Mouse (Mus musculus) cortical plate, adult 2 months (tissue): ENCODE results near the gene Lce1c. TPM values are rescaled to one million over a fixed set of nuclear protein-coding genes. Genes with fewer than 3 reads are reported as not detected.
"Not testable (repeated sequence)": the region's sequence is repeated elsewhere in the genome, so short reads cannot be mapped to it uniquely, and the experiment has no call there.

Experiments
- H3K27ac ChIP-seq: fragments of 200-500 bp; 2 replicates; pipeline ENCODE4 v1.5.1; 2012; ENCODE audit warnings: low read length, control low read depth, inconsistent platforms; ENCODE audit not compliant: insufficient read depth
- H3K4me1 ChIP-seq: fragments of 200-500 bp; 2 replicates; pipeline ENCODE4 v1.6.1; 2011; ENCODE audit warnings: low read length; ENCODE audit not compliant: control insufficient read depth, insufficient read depth
- H3K4me3 ChIP-seq: fragments of 200-500 bp; 2 replicates; pipeline ENCODE4 v1.5.1; 2011; ENCODE audit warnings: mild to moderate bottlenecking, low read length, control low read depth; ENCODE audit not compliant: insufficient read depth
- CTCF ChIP-seq: fragments of 200-500 bp; IDR thresholded peaks from 2 replicates; pipeline ENCODE4 v1.5.1; 2011; ENCODE audit warnings: mild to moderate bottlenecking, control low read depth, low read length; ENCODE audit not compliant: insufficient read depth; ENCODE audit errors: extremely low read depth
- POLR2A ChIP-seq: fragments of 200-500 bp; IDR thresholded peaks from 2 replicates; pipeline ENCODE4 v1.6.1; 2011; ENCODE audit warnings: mild to moderate bottlenecking, low read length, control low read depth; ENCODE audit not compliant: insufficient read depth; ENCODE audit errors: extremely low read depth
- polyA plus RNA-seq: library from polyadenylated mRNA; depleted of rRNA; stranded (reverse); fragments of >200 nt; gene quantifications from 2 replicates; pipeline ENCODE4 v1.2.3, GENCODE M21; 2012; rRNA removed

Lce1c gene
- polyA plus RNA-seq: not detected in 2 replicates

DNA sequence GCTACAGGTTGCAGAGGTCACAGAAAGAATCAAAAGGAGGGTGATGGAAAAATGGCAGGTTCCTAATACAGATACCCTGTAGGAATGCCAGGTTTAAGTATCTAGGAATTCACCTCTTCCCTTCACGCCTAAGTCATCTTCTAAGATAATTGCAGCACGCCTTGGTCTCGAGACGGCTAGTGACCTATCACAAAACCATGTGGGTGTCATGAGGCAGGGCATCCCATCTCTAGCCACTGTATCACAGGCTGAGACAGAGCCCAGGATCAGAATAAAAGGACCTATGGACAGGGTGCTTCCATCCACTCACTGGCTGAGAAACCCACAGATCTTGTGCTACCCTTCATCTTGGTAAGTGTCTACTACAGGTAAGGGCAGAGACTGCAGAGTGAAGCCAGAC, at the start of gene Lce1c:
TSS of gene Lce1c (plus strand) at position 301 of the 400 bp plus-strand sequence.
- H3K4me3 ChIP-seq: no peak within 1 kb of the TSS
- H3K27ac ChIP-seq: no peak within 1 kb of the TSS
- TF ChIP-seq CTCF: no peak
- TF ChIP-seq POLR2A: no peak
- H3K4me1 ChIP-seq: no peaks in the 10 kb centered on the region

DNA sequence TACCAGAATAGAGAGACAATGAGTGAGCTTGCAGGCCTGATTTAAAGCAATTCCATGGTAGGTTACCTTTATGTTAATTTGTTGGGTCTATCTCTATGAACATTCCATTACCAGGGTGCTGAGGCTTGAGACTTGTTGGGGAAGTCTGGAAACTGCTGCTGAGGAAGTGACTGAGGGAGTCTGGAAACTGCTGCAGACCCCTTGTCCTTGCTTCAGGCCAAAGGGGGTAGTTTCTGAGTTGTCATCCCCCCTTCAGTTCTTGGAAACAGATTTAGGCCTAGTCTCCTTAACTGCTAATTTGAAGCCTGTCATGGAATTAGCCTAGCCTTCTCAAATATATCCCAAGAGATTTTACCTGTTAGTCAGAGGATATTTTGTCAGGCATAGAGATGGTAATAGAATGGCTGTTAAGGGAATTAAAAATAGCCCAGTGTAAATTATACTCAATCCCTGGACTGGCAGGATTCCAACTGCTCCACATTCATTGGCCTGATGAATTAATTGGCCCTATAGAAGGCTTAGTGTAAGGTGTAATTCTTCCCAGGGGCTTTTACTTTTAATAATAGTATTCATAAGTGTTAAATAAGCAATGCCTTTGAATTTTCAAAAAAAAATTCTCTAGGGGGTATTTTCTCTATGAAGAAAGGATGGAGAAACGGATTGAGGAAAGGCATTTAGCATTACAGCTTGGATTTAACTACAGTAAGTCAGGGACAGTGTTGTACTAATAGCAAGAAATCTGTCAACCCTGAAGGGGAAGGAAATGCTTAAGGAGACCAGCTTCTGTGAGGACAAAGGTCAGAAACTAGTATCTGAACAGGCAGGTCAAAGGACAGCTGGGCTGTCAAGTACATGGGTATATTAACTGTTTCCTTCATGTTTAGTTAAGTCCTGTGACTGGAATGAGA, 41.0 kb upstream of the Lce1c start:
- Histone ChIP-seq H3K4me3 (no peak overlapping the region), H3K27ac (no peak overlapping the region), H3K4me1 (no peaks in the 10 kb centered on the region)
- TF ChIP-seq POLR2A (no peak), CTCF (no peak)

GRCm38 (mm10) chr3:92638653-92638991, 40.4 kb upstream of the Lce1c start:
- Histone ChIP-seq H3K4me3 (no peak overlapping the region), H3K4me1 (no peaks in the 10 kb centered on the region), H3K27ac (no peak overlapping the region)
- TF ChIP-seq CTCF (no peak), POLR2A (no peak)

- no peak overlapping the region for H3K27ac ChIP-seq
- TF ChIP-seq POLR2A (no peak), CTCF (no peak)
- no peaks in the 10 kb centered on the region for H3K4me1 ChIP-seq
- no peak overlapping the region for H3K4me3 ChIP-seq
These were observed 39.2 kb upstream of the Lce1c start for GRCm38 (mm10) chr3:92639854-92640253.

GRCm38 (mm10) chr3:92648207-92648606, 30.8 kb upstream of the Lce1c start, which contains the start of gene Lce1a1:
Lce1a1 (minus strand) TSS chr3:92648307.
- H3K4me3 ChIP-seq: no peak within 1 kb of the TSS
- TF ChIP-seq CTCF (no peak), POLR2A (no peak)
- no peaks in the 10 kb centered on the region for H3K4me1 ChIP-seq
- no peak within 1 kb of the TSS for H3K27ac ChIP-seq

GRCm38 (mm10) chr3:92656826-92657225, 22.2 kb upstream of the Lce1c start, which contains the start of gene Lce1b:
Lce1b (minus strand) TSS chr3:92656926.
- Histone ChIP-seq H3K4me3 (no peak within 1 kb of the TSS), H3K27ac (no peak within 1 kb of the TSS), H3K4me1 (no peaks in the 10 kb centered on the region)
- no peak for TF ChIP-seq CTCF
- no peak for TF ChIP-seq POLR2A

- no peak within 1 kb of the TSS for H3K4me3 ChIP-seq
- no peak within 1 kb of the TSS for H3K27ac ChIP-seq
- TF ChIP-seq CTCF (no peak), POLR2A (no peak)
- no peaks in the 10 kb centered on the region for H3K4me1 ChIP-seq
These were observed 8.8 kb upstream of the Lce1c start, which contains the start of gene Lce1a2 for GRCm38 (mm10) chr3:92670215-92670614. Lce1a2 (minus strand) TSS chr3:92670315.

- Histone ChIP-seq H3K4me3 (no peak within 1 kb of the TSS), H3K27ac (no peak within 1 kb of the TSS), H3K4me1 (no peaks in the 10 kb centered on the region)
- TF ChIP-seq CTCF (no peak), POLR2A (no peak)
These were observed 8.1 kb downstream of the Lce1c start, which contains the start of gene Lce1d for GRCm38 (mm10) chr3:92687110-92687509. Lce1d (minus strand) TSS chr3:92687210.

GRCm38 (mm10) chr3:92689154-92689553, 10.1 kb downstream of the Lce1c start:
- not testable (repeated sequence) for H3K4me3 ChIP-seq, H3K27ac ChIP-seq, H3K4me1 ChIP-seq

DNA sequence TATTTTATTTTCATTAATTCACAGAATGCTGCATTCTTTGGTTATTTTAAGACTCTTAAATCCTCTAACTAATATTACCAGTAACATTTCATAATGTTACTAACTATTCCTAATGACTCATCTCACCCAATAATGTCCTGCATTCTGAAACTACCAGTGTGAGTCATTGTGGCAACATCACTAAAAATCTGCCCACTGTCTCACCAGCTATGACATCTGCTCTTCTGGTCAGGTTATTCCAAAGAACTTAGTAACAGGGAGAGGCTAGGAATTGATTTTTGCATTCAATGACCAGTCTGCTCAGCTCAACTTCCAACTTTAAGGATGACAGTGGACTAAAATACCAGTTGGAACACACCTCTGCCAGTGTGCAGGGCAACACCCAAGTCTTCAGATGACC, 12.6 kb downstream of the Lce1c start:
- TF ChIP-seq POLR2A (no peak), CTCF (no peak)
- Histone ChIP-seq H3K4me1 (no peaks in the 10 kb centered on the region), H3K4me3 (no peak overlapping the region), H3K27ac (no peak overlapping the region)

DNA sequence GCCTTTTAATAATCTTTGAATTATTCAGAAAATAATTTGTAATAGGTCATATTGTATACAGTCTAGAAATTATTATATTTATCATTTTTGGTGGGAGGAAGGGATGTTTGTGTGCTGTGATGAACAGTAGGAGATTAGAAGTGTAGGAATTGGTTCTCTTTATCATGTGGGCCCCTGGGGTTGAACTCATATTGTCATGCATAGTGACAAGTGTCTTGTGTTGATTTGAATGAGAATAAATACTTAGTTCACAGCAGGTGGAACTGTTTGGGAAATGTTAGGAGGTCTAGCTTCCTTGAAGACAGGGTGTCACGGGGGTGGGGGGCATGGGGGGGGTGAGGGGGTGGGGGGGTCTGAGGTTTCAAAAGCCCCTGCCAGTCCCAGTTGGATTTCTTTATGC, 15.6 kb downstream of the Lce1c start:
- no peak overlapping the region for H3K27ac ChIP-seq

More for the DNA sequence above, 15.6 kb downstream of the Lce1c start:
- H3K4me1 ChIP-seq: no peaks in the 10 kb centered on the region
- H3K4me3 ChIP-seq: no peak overlapping the region
- TF ChIP-seq CTCF: no peak
- no peak for TF ChIP-seq POLR2A
